In the genomic region with DNA sequence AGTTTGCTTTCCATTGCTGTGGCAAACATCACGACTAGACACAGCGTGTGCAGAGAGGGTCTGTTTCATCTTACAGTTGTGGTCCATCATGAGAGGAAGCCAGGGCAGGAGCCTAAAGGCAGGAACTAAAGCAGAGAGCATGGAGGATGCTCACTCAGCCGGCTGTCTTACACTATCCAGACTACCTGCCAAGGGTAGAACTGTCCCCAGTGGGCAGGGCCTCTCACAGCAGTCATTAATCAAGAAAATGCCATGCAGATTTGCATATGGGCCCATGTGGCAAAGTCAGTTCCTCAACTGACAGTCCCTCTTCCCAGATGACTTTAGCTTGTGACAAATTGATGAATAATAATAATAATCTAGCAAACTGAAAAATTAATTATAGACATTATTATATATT, we compare ENCODE assay signal across 16 mouse cellular contexts.
"Had no signal": no experiment of that assay in that cellular context is flagged by ENCODE, and none has a peak within 500 bp of the region (broad histone marks: within the 10 kb centered on the region; RNA-seq: fewer than 3 reads in every experiment).

No protein-coding gene starts in this region.

- H3K9me3 ChIP-seq: lung, embryonic 15.5 days; megakaryocyte, embryonic 14.5 days; midbrain, embryonic 13.5 days; midbrain, embryonic 15.5 days; neural tube, embryonic 12.5 days; stomach, embryonic 15.5 days had no signal

- H3K4me2 ChIP-seq: lung, embryonic 15.5 days; midbrain, embryonic 11.5 days; midbrain, embryonic 13.5 days; midbrain, embryonic 15.5 days; neural tube, embryonic 12.5 days; stomach, embryonic 15.5 days had no signal

- H3K27me3 ChIP-seq: lung, embryonic 15.5 days; midbrain, embryonic 13.5 days; midbrain, embryonic 15.5 days; neural tube, embryonic 12.5 days; stomach, embryonic 15.5 days had no signal

- H3K36me3 ChIP-seq: lung, embryonic 15.5 days; midbrain, embryonic 13.5 days; midbrain, embryonic 15.5 days; neural tube, embryonic 12.5 days; stomach, embryonic 15.5 days had no signal

- H3K4me3 ChIP-seq: lung, embryonic 15.5 days; megakaryocyte, embryonic 14.5 days; midbrain, embryonic 13.5 days; midbrain, embryonic 15.5 days; neural tube, embryonic 12.5 days; stomach, embryonic 15.5 days had no signal

- H3K27ac ChIP-seq: lung, embryonic 15.5 days; macrophage; midbrain, embryonic 13.5 days; midbrain, embryonic 15.5 days; neural tube, embryonic 12.5 days; stomach, embryonic 15.5 days; stomach, postnatal 0 days had no signal

- H3K4me1 ChIP-seq: neural tube, embryonic 12.5 days had no signal

- DNase-seq: liver, postnatal 0 days; lung, adult 2 months; lung, postnatal 14 days; lung, postnatal 36 days; right cerebral cortex, postnatal 14 days; thymus, postnatal 14 days; thymus, postnatal 36 days had no signal

- H3K9ac ChIP-seq: liver, postnatal 0 days; lung, embryonic 15.5 days; midbrain, embryonic 13.5 days; midbrain, embryonic 15.5 days; neural tube, embryonic 12.5 days; stomach, embryonic 15.5 days had no signal
